ENCODE assay signal across 7 mouse cellular contexts in the genomic region with DNA sequence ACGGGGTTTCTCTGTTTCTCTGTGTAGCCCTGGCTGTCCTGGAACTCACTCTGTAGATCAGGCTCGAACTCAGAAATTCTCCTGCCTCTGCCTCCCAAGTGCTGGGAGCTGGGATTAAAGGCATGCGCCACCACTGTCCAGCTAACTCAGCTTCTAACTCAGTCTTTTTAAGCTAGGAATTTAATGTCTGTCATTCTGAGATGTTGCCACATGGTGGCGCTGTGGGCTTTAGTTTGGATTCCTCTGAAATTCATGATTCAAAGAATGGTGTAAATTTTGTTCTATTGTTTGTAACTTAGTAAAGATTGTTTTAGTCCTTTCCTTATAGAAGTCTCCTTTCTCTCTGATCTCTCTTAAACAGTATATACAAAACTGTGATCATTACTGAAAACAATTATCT. TPM values are rescaled to one million over a fixed set of nuclear protein-coding genes. Genes with fewer than 3 reads are reported as not detected.
DNase-seq lines count a peak whose midpoint lies in the region; ATAC-seq and TF ChIP-seq lines count a peak whose summit lies in the region.

No protein-coding gene starts in this region.

- H3K27ac ChIP-seq in kidney, adult 2 months (ENCODE audit: insufficient read depth, low read depth, low read length), result no peak overlapping the region
- H3K27ac ChIP-seq in kidney, embryonic 14.5 days (ENCODE audit: low read depth, low read length), result no peak overlapping the region
- H3K27ac ChIP-seq in liver, embryonic 13.5 days, result no peak overlapping the region

- no peak overlapping the region for H3K4me2 ChIP-seq in kidney, embryonic 14.5 days (replicated peaks; ENCODE audit: low read depth, low read length)
- no peak overlapping the region for H3K4me2 ChIP-seq in liver, embryonic 13.5 days

- WGBS in kidney, adult 2 months, result 42% methylated on average over 4 of the region's 4 CpGs
- WGBS in kidney, embryonic 14.5 days, result 59% methylated on average over 4 of the region's 4 CpGs
- WGBS in liver, embryonic 13.5 days (ENCODE audit: insufficient replicate concordance), result 34% methylated on average over 4 of the region's 4 CpGs

- H3K4me3 ChIP-seq in kidney, adult 2 months (ENCODE audit: insufficient read depth, low read depth, low read length), result no peak overlapping the region
- H3K4me3 ChIP-seq in kidney, embryonic 14.5 days (ENCODE audit: low read length), result no peak overlapping the region
- no peak overlapping the region for H3K4me3 ChIP-seq in liver, embryonic 13.5 days (replicated peaks)

- peak; percentile 34 for DNase-seq in kidney, adult 2 months
- peak; percentile 9 for DNase-seq in Muller cell, postnatal 12 days (ENCODE audit: inconsistent ontology term)
- DNase-seq in c-Kit-positive CD71-negative TER-119-negative erythroid progenitor cells, embryonic 14.5 days (ENCODE audit: low read depth), result peak; percentile 30
- peak; percentile 15 to 66 for DNase-seq in frontal cortex, postnatal 36 days (ENCODE audit: low spot score in 2 of 2)
- DNase-seq in liver, embryonic 13.5 days, result peak; percentile 11
- DNase-seq in telencephalon, adult 2 months (ENCODE audit: low read depth, low spot score), result peak; percentile 19

- 0 out of 2 replicates have a peak, but pooled peaks have one; percentile 18 for TF ChIP-seq CTCF in kidney, adult 2 months (conservative IDR thresholded peaks at IDR 0.05; ENCODE audit: insufficient read depth, insufficient read length, low read depth, low read length)

- no peaks in the 10 kb centered on the region for H3K4me1 ChIP-seq in kidney, adult 2 months (ENCODE audit: control insufficient read depth, insufficient read depth, low read length)
- H3K4me1 ChIP-seq in kidney, embryonic 14.5 days (ENCODE audit: control insufficient read depth, insufficient read depth, low read length), result no peaks in the 10 kb centered on the region
- no peaks in the 10 kb centered on the region for H3K4me1 ChIP-seq in liver, embryonic 13.5 days (replicated peaks)

- H3K36me3 ChIP-seq in kidney, adult 2 months (ENCODE audit: control insufficient read depth, insufficient read depth, low read length), result no peaks in the 10 kb centered on the region
- H3K36me3 ChIP-seq in kidney, embryonic 14.5 days (ENCODE audit: control insufficient read depth, insufficient read depth, low read length), result no peaks in the 10 kb centered on the region
- no peaks in the 10 kb centered on the region for H3K36me3 ChIP-seq in liver, embryonic 13.5 days

- no peak for ATAC-seq in kidney, embryonic 14.5 days (ENCODE audit: low FRiP score, low TSS enrichment)
- no peak for ATAC-seq in liver, embryonic 13.5 days (ENCODE audit: low read depth)

- H3K9ac ChIP-seq in kidney, embryonic 14.5 days (ENCODE audit: low read depth, low read length), result no peak overlapping the region
- H3K9ac ChIP-seq in liver, embryonic 13.5 days, result no peak overlapping the region

- H3K27me3 ChIP-seq in kidney, adult 2 months (replicated peaks; ENCODE audit: control insufficient read depth, insufficient read depth, low read length), result no peaks in the 10 kb centered on the region
- H3K27me3 ChIP-seq in kidney, embryonic 14.5 days (ENCODE audit: control insufficient read depth, insufficient read depth, low read length), result no peaks in the 10 kb centered on the region
- H3K27me3 ChIP-seq in liver, embryonic 13.5 days, result no peaks in the 10 kb centered on the region

- no peak for TF ChIP-seq POLR2A in kidney, adult 2 months (IDR thresholded peaks at IDR 0.05; ENCODE audit: low read depth, low read length)

- no peaks in the 10 kb centered on the region for H3K9me3 ChIP-seq in kidney, embryonic 14.5 days (ENCODE audit: control insufficient read depth, low read length)
- H3K9me3 ChIP-seq in liver, embryonic 13.5 days (replicated peaks), result no peaks in the 10 kb centered on the region

RNA-seq across cellular contexts. Expression of a gene that starts 39.1 kb away (rescaled TPM):
- polyA plus RNA-seq in kidney, adult 2 months (2012; rRNA removed), result 0.88 and 1.3 TPM in 2 replicates
- 4.6 and 7.3 TPM in 2 replicates for polyA plus RNA-seq in kidney, embryonic 14.5 days (2014; fragmentation: Nextera tagmentation; extraction: Ambion mirVana)
- polyA plus RNA-seq in liver, embryonic 13.5 days (2015; fragmentation: Nextera tagmentation; extraction: Ambion mirVana), result 1.1 TPM in 2 replicates

RNA-seq across cellular contexts. Expression of a gene that starts 49.4 kb away (rescaled TPM):
- 2.2 and 3.0 TPM in 2 replicates for polyA plus RNA-seq in kidney, adult 2 months (2012; rRNA removed)
- polyA plus RNA-seq in kidney, embryonic 14.5 days (2014; fragmentation: Nextera tagmentation; extraction: Ambion mirVana), result 2.9 and 3.2 TPM in 2 replicates
- 0.13 and 0.23 TPM in 2 replicates for polyA plus RNA-seq in liver, embryonic 13.5 days (2015; fragmentation: Nextera tagmentation; extraction: Ambion mirVana)
